Mouse (Mus musculus) megakaryocyte, embryonic 14.5 days (primary cell): ENCODE measurements at regions not wholly inside any gene's neighbourhood (a gene's known extent, or its start where the extent isn't known, plus 50 kb on each side); places are given as distances from the start of the nearest gene placed in this dataset.

Source experiments
- FLI1 ChIP-seq: IDR thresholded peaks from 2 replicates; pipeline ENCODE4 v1.6.1; 2012; ENCODE audit warnings: low read length, inconsistent platforms, mixed read lengths
- GATA1 ChIP-seq: IDR thresholded peaks from 3 replicates; pipeline ENCODE4 v1.6.1; 2012; ENCODE audit warnings: mixed read lengths, low read length, inconsistent platforms, borderline replicate concordance

DNA sequence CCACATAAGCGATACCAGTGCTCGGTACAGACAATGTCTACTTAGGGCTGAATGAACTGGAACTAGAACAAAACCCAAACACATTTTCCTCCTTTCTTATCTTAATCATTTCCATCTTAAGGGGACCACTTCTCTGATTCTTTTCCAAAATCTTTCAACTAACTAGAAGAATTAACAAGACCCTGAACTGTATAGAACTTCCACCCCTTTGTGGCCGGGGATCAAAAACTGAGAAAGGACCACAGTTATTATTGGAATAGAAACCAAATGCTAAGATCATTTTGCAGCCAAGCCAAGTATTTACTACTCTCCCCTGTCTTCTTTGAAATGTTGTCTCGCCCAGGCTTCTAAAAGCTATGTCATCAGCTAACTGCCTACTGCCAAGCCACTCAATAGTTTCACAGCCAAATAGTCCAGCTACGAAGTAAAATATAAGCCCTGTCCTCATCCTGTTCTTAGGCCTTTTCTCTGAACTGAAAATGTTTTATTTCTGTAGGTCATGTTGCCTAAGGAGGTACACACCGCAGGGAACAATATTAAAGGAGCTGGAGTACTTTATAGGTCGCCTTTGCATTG is 177.3 kb upstream of the Zpld1 start:
- TF ChIP-seq GATA1, result no peak
- no peak for TF ChIP-seq FLI1
